Mouse (Mus musculus) ES-E14 (cell line): ENCODE data around the gene Cubn.

Experiments used
- CHD2 ChIP-seq: IDR thresholded peaks from 2 replicates; pipeline ENCODE4 v1.6.1; 2014; ENCODE audit warnings: mild to moderate bottlenecking, low read depth, low read length, inconsistent platforms
- HCFC1 ChIP-seq: IDR thresholded peaks from 2 replicates; pipeline ENCODE4 v1.6.1; 2012; ENCODE audit warnings: low read length, inconsistent platforms, borderline replicate concordance; ENCODE audit not compliant: insufficient read depth
- MAFK ChIP-seq: IDR thresholded peaks from 2 replicates; pipeline ENCODE4 v1.6.1; 2014; ENCODE audit warnings: mild to moderate bottlenecking, low read depth, low read length, inconsistent platforms; ENCODE audit not compliant: insufficient read depth

DNA sequence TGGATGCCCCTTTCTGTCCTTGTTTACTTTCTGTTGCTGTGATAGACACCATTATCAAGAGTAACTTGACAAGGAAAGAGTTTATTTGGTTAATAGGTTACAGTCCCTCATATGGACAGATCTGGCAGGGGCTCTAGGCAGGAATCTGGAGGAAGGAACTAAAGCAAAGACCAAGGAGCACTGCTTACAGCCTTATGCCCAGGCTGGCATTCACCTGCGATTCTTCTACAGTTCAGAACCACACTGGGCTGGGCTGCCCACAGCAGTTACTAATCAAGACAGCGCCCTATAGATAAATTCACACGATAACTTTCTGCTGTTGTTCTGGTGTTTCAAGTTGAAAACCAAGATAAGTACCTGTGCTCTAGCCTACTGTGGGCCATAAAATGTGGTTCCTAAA, 138.8 kb downstream of the Cubn start:
- TF ChIP-seq HCFC1 (no peak), MAFK (no peak), CHD2 (no peak)
